Comparison of ENCODE assay signal across 36 mouse cellular contexts in the genomic region with DNA sequence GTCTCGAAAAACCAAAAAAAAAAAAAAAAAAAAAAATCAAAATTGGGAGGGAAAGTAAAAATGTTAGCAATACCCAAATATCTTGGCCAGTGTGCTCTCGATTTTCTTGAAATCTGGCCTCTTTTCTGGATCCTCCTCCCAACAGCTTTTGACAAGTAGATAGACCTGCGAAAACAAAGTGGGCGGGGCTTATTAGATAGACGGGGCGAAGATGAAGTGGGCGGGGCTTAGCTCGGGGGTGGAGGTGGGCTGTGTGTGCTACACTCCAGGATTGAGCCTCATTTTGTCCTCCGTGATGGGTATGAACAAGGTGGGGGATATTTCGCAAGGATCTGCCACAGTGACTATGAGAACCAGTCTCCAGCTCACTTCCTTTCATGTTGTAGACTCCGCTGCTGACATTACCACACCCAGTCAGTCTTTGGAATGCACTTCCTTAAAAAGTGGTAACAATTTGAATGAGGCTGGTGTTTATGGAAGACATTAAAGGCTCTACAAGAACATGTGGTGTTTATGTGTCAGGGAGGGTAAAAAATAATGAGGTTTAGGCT. TPM values are rescaled to one million over a fixed set of nuclear protein-coding genes. Genes with fewer than 3 reads are reported as not detected.
DNase-seq lines count a peak whose midpoint lies in the region; ATAC-seq lines count a peak whose summit lies in the region.
"Had no signal": no experiment of that assay in that cellular context is flagged by ENCODE, and none has a peak within 500 bp of the region (broad histone marks: within the 10 kb centered on the region; RNA-seq: fewer than 3 reads in every experiment).

No protein-coding gene starts in this region.

- 0 out of 2 replicates have a peak, but pooled peaks cover 4% of the 10 kb centered on the region for H3K36me3 ChIP-seq in intestine, embryonic 16.5 days (ENCODE audit: control insufficient read depth, insufficient read depth, low read length)
- H3K36me3 ChIP-seq: embryonic facial prominence, embryonic 10.5 days; embryonic facial prominence, embryonic 15.5 days; forebrain, embryonic 12.5 days; heart, embryonic 13.5 days; hindbrain, embryonic 10.5 days; limb, embryonic 13.5 days; liver, embryonic 13.5 days; midbrain, embryonic 13.5 days; stomach, embryonic 15.5 days had no signal

- H3K4me2 ChIP-seq in intestine, embryonic 16.5 days (ENCODE audit: low read depth, low read length), result no peak overlapping the region
- H3K4me2 ChIP-seq: embryonic facial prominence, embryonic 15.5 days; forebrain, embryonic 12.5 days; heart, embryonic 13.5 days; limb, embryonic 13.5 days; liver, embryonic 13.5 days; lung, embryonic 14.5 days; midbrain, embryonic 13.5 days; stomach, embryonic 15.5 days had no signal

- WGBS in intestine, embryonic 16.5 days, result 80% methylated on average over 10 of the region's 11 CpGs

- no peaks in the 10 kb centered on the region for H3K9me3 ChIP-seq in intestine, embryonic 16.5 days (ENCODE audit: control insufficient read depth, low read length)
- H3K9me3 ChIP-seq: embryonic facial prominence, embryonic 10.5 days; embryonic facial prominence, embryonic 15.5 days; forebrain, embryonic 12.5 days; heart, embryonic 13.5 days; hindbrain, embryonic 10.5 days; limb, embryonic 13.5 days; liver, embryonic 13.5 days; midbrain, embryonic 13.5 days; stomach, embryonic 15.5 days had no signal

- H3K9ac ChIP-seq in intestine, embryonic 16.5 days (ENCODE audit: low read depth, low read length), result no peak overlapping the region
- H3K9ac ChIP-seq: embryonic facial prominence, embryonic 15.5 days; forebrain, embryonic 12.5 days; heart, embryonic 13.5 days; limb, embryonic 13.5 days; liver, embryonic 13.5 days; lung, embryonic 14.5 days; midbrain, embryonic 13.5 days; stomach, embryonic 15.5 days had no signal

- H3K27ac ChIP-seq in intestine, embryonic 16.5 days (ENCODE audit: low read length), result no peak overlapping the region
- H3K27ac ChIP-seq: embryonic facial prominence, embryonic 10.5 days; embryonic facial prominence, embryonic 15.5 days; forebrain, embryonic 12.5 days; heart, embryonic 13.5 days; hindbrain, embryonic 10.5 days; layer of hippocampus, adult 2 months; limb, embryonic 13.5 days; liver, embryonic 13.5 days; midbrain, embryonic 13.5 days; stomach, embryonic 15.5 days had no signal

- no peaks in the 10 kb centered on the region for H3K27me3 ChIP-seq in intestine, embryonic 16.5 days (replicated peaks; ENCODE audit: control insufficient read depth, insufficient read depth, low read length)
- H3K27me3 ChIP-seq: CH12.LX; embryonic facial prominence, embryonic 15.5 days; forebrain, embryonic 12.5 days; heart, embryonic 13.5 days; liver, embryonic 13.5 days; midbrain, embryonic 13.5 days; stomach, embryonic 15.5 days had no signal

- peak; percentile 78 for ATAC-seq in common myeloid progenitor, adult 5-6 weeks (replicated peaks; ENCODE audit: low read depth, poor library complexity, severe bottlenecking)
- peak; percentile 87 for ATAC-seq in monocyte, adult 5-6 weeks (replicated peaks; ENCODE audit: insufficient number of reproducible peaks, low FRiP score, low TSS enrichment, poor library complexity, severe bottlenecking)
- ATAC-seq in intestine, embryonic 16.5 days, result no peak
- ATAC-seq: activated CD4-positive, CD25-positive, alpha-beta regulatory T cell, adult 4 months; hindbrain, embryonic 16.5 days; midbrain, embryonic 13.5 days had no signal

- intact Hi-C loops in heart, postnatal 10 days (cut with DNase I), result no loop called here

- H3K4me1 ChIP-seq in intestine, embryonic 16.5 days (ENCODE audit: control insufficient read depth, insufficient read depth, low read length), result no peaks in the 10 kb centered on the region
- H3K4me1 ChIP-seq: embryonic facial prominence, embryonic 15.5 days; forebrain, embryonic 12.5 days; heart, embryonic 13.5 days; limb, embryonic 13.5 days; liver, embryonic 13.5 days; midbrain, embryonic 13.5 days; stomach, embryonic 15.5 days had no signal

- H3K4me3 ChIP-seq in intestine, embryonic 16.5 days (ENCODE audit: low read length), result no peak overlapping the region
- H3K4me3 ChIP-seq: embryonic facial prominence, embryonic 10.5 days; embryonic facial prominence, embryonic 15.5 days; forebrain, embryonic 12.5 days; heart, embryonic 13.5 days; hindbrain, embryonic 10.5 days; layer of hippocampus, adult 2 months; limb, embryonic 13.5 days; liver, embryonic 13.5 days; midbrain, embryonic 13.5 days; stomach, embryonic 15.5 days had no signal

- DNase-seq in 416B (ENCODE audit: low read depth) (peak; percentile 63), ES-CJ7 (ENCODE audit: low read depth, low spot score) (peak; percentile 30), MN1 (ENCODE audit: low spot score) (no peak)
- no peak for DNase-seq in heart, postnatal 10 days
- DNase-seq: adrenal gland, adult 2 months; adrenal gland, postnatal 36 days; cerebellum, adult 2 months; cerebellum, postnatal 14 days; gastrocnemius, postnatal 36 days; heart, postnatal 14 days; kidney, adult 2 months; kidney, postnatal 36 days; liver, embryonic 13.5 days; lung, embryonic 14.5 days; lung, postnatal 36 days; right cerebral cortex, postnatal 4 days; thymus, adult 18-20 months; thymus, postnatal 36 days had no signal

RNA-seq across cellular contexts. Expression of a gene that starts 54.2 kb away (rescaled TPM):
- total RNA-seq in common myeloid progenitor, adult 5-6 weeks (2017), result 5.8 and 9.0 TPM in 2 replicates
- 233 to 370 TPM (median 331 TPM) in 3 replicates for total RNA-seq in monocyte, adult 5-6 weeks (2017)
- polyA plus RNA-seq in intestine, embryonic 16.5 days (2015; fragmentation: Nextera tagmentation; extraction: Ambion mirVana), result 32.8 and 42.1 TPM in 2 replicates
- total RNA-seq in heart, postnatal 10 days (2021), result 10 to 100 TPM; 34.2 to 37.9 TPM
- total RNA-seq: CH12.LX; left cerebral cortex, postnatal 36 days; MEL had no signal
- polyA plus RNA-seq: C2C12 had no signal

Comparison
In these comparisons a context has a peak if more than half of its experiments do, and no peak if none do; other contexts are left out.
1. DNase-seq: peak in 416B (single experiment) and ES-CJ7 (single experiment); none in heart, postnatal 10 days (0 of 2) and MN1 (single experiment).